Mouse (Mus musculus) heart, postnatal 0 days (tissue): ENCODE results near the gene Irf5.

Experiments
- CTCF ChIP-seq: IDR thresholded peaks from 2 replicates; pipeline ENCODE4 v1.5.1; 2016; ENCODE audit warnings: antibody characterized with exemption, control low read depth, low read depth
- EP300 ChIP-seq: IDR thresholded peaks from 2 replicates; pipeline ENCODE4 v1.6.1; 2016; ENCODE audit warnings: antibody characterized with exemption, low read depth

- TF ChIP-seq CTCF = no peak
- TF ChIP-seq EP300 = no peak
Observed at GRCm38 (mm10) chr6:29497791-29498190, 28.6 kb upstream of the Irf5 start.
